Mouse (Mus musculus) hindbrain, postnatal 0 days (tissue): ENCODE measurements around the gene Parpbp. TPM values are rescaled to one million over a fixed set of nuclear protein-coding genes. Genes with fewer than 3 reads are reported as not detected.

Experiments
- ATAC-seq: fragments of 200-750 bp; cut with Nextera tagmentation; 2 replicates; pipeline ENCODE4 v1.8.0; 2017; ENCODE audit warnings: mild to moderate bottlenecking, moderate TSS enrichment, moderate library complexity
- DNase-seq: peaks from one replicate; pipeline ENCODE4 v3.0.0-alpha.2; 2015; ENCODE audit warnings: low spot score
- H3K27ac ChIP-seq: fragments of 300-500 bp; sonication (generic); 2 replicates; pipeline ENCODE4 v1.5.1; 2014; ENCODE audit warnings: mild to moderate bottlenecking
- H3K27me3 ChIP-seq: fragments of 300-500 bp; sonication (generic); 2 replicates; pipeline ENCODE4 v1.6.1; 2014; ENCODE audit warnings: low read length, mixed read lengths; ENCODE audit not compliant: insufficient read depth
- H3K36me3 ChIP-seq: fragments of 300-500 bp; sonication (generic); 2 replicates; pipeline ENCODE4 v1.6.1; 2014; ENCODE audit warnings: low read length, mixed read lengths; ENCODE audit not compliant: insufficient read depth
- H3K4me1 ChIP-seq: fragments of 300-500 bp; sonication (generic); 2 replicates; pipeline ENCODE4 v1.6.1; 2014; ENCODE audit warnings: antibody characterized with exemption, low read length, mixed read lengths; ENCODE audit not compliant: insufficient read depth
- H3K4me2 ChIP-seq: fragments of 300-500 bp; sonication (generic); 2 replicates; pipeline ENCODE4 v1.6.1; 2014; ENCODE audit warnings: low read depth, mild to moderate bottlenecking, low read length, moderate library complexity, mixed read lengths
- H3K4me3 ChIP-seq: fragments of 300-500 bp; sonication (generic); 2 replicates; pipeline ENCODE4 v1.5.1; 2014; ENCODE audit warnings: low read length
- H3K9ac ChIP-seq: fragments of 300-500 bp; sonication (generic); replicated peaks from 2 replicates; pipeline ENCODE4 v1.6.1; 2014; ENCODE audit warnings: mild to moderate bottlenecking, low read length, moderate library complexity, mixed read lengths
- H3K9me3 ChIP-seq: fragments of 300-500 bp; sonication (generic); 2 replicates; pipeline ENCODE4 v1.6.1; 2016; ENCODE audit warnings: low read length, mixed read lengths
- CTCF ChIP-seq: IDR thresholded peaks from 2 replicates; pipeline ENCODE4 v1.5.1; 2016; ENCODE audit warnings: antibody characterized with exemption, control low read depth, low read depth
- WGBS: fragments of 180-500 bp; shearing (Covaris S2); extraction: QIAGEN DNeasy Blood & Tissue Kit; methylation state at CpG from one replicate; pipeline ENCODE4 v1.1.7; 2014; 5-methylcytosine and 5-hydroxymethylcytosine counted together
- polyA plus RNA-seq: library from polyadenylated mRNA; unstranded; fragments of >200 nt; fragmentation: Nextera tagmentation; extraction: Ambion mirVana; gene quantifications from 2 replicates; pipeline ENCODE4 v1.2.1, GENCODE M21; 2015
- total RNA-seq: library from RNA; depleted of rRNA; stranded (reverse); fragments of >200 nt; gene quantifications from 2 replicates; pipeline ENCODE4 v1.2.3, GENCODE M21; 2014

The Parpbp gene
- total and polyA plus RNA-seq, 2 experiments from 2014 or later = 1.6 to 3.3 TPM

GRCm38 (mm10) chr10:88150381-88150780 is 3.6 kb upstream of the Parpbp start:
- Histone ChIP-seq H3K4me2 (no peak overlapping the region), H3K4me1 (peaks cover 5% of the 10 kb centered on the region; the same call in 1 of the 2 replicates), H3K27me3 (no peaks in the 10 kb centered on the region), H3K36me3 (peaks cover 7% of the 10 kb centered on the region; the same call in 1 of the 2 replicates), H3K9me3 (no peaks in the 10 kb centered on the region), H3K9ac (no peak overlapping the region), H3K27ac (no peak overlapping the region), H3K4me3 (no peak overlapping the region)
- no peak for TF ChIP-seq CTCF
- DNase-seq = no peak
- ATAC-seq = no peak
- 86% methylated on average over 4 of the region's 4 CpGs for WGBS

- DNase-seq = no peak
- no peak for TF ChIP-seq CTCF
- 25% methylated on average over 7 of the region's 7 CpGs for WGBS
- peak overlapping the region; percentile 65 for H3K4me3 ChIP-seq
- no peaks in the 10 kb centered on the region for H3K9me3 ChIP-seq
- no peaks in the 10 kb centered on the region for H3K36me3 ChIP-seq
- H3K27ac ChIP-seq = no peak overlapping the region
- H3K4me2 ChIP-seq = peak overlapping the region; percentile 81
- ATAC-seq = peak; percentile 15; the same call in 1 of the 2 replicates
- H3K27me3 ChIP-seq = no peaks in the 10 kb centered on the region
- H3K4me1 ChIP-seq = peaks cover 5% of the 10 kb centered on the region; the same call in 1 of the 2 replicates
- peak overlapping the region; percentile 70 for H3K9ac ChIP-seq
Observed at GRCm38 (mm10) chr10:88146187-88146586, 554 bp downstream of the Parpbp start.

- 95% methylated on average over 16 of the region's 16 CpGs for WGBS
- no peaks in the 10 kb centered on the region for H3K4me1 ChIP-seq
- H3K27ac ChIP-seq = no peak overlapping the region
- no peak overlapping the region for H3K9ac ChIP-seq
- DNase-seq (no peak), ATAC-seq (no peak)
- no peak for TF ChIP-seq CTCF
- no peak overlapping the region for H3K4me3 ChIP-seq
- H3K27me3 ChIP-seq = no peaks in the 10 kb centered on the region
- H3K9me3 ChIP-seq = no peaks in the 10 kb centered on the region
- no peak overlapping the region for H3K4me2 ChIP-seq
- H3K36me3 ChIP-seq = no peaks in the 10 kb centered on the region
Observed at GRCm38 (mm10) chr10:88135630-88136029, 11.1 kb downstream of the Parpbp start.

- Histone ChIP-seq H3K36me3 (no peaks in the 10 kb centered on the region), H3K27me3 (no peaks in the 10 kb centered on the region), H3K27ac (no peak overlapping the region), H3K4me2 (no peak overlapping the region), H3K4me3 (no peak overlapping the region), H3K9ac (no peak overlapping the region), H3K9me3 (no peaks in the 10 kb centered on the region), H3K4me1 (no peaks in the 10 kb centered on the region)
- DNase-seq = peak; percentile 55
- peak; percentile 67 for TF ChIP-seq CTCF
- ATAC-seq = no peak
Observed at GRCm38 (mm10) chr10:88119721-88120120, 27.0 kb downstream of the Parpbp start.

- no peak overlapping the region for H3K4me3 ChIP-seq
- H3K36me3 ChIP-seq = no peaks in the 10 kb centered on the region
- TF ChIP-seq CTCF = no peak
- H3K4me2 ChIP-seq = no peak overlapping the region
- H3K27ac ChIP-seq = no peak overlapping the region
- no peak for ATAC-seq
- H3K4me1 ChIP-seq = no peaks in the 10 kb centered on the region
- H3K27me3 ChIP-seq = no peaks in the 10 kb centered on the region
- DNase-seq = peak; percentile 45
- WGBS = 58% methylated on average over 2 of the region's 2 CpGs
- no peaks in the 10 kb centered on the region for H3K9me3 ChIP-seq
- H3K9ac ChIP-seq = no peak overlapping the region
Observed at GRCm38 (mm10) chr10:88113290-88113689, 33.5 kb downstream of the Parpbp start.

- no peak overlapping the region for H3K4me3 ChIP-seq
- ATAC-seq = no peak
- no peak overlapping the region for H3K9ac ChIP-seq
- H3K9me3 ChIP-seq = no peaks in the 10 kb centered on the region
- H3K4me1 ChIP-seq = no peaks in the 10 kb centered on the region
- no peaks in the 10 kb centered on the region for H3K27me3 ChIP-seq
- TF ChIP-seq CTCF = no peak
- WGBS = 96% methylated on average over 2 of the region's 2 CpGs
- no peaks in the 10 kb centered on the region for H3K36me3 ChIP-seq
- no peak for DNase-seq
- no peak overlapping the region for H3K27ac ChIP-seq
- H3K4me2 ChIP-seq = no peak overlapping the region
Observed at GRCm38 (mm10) chr10:88106169-88106568, 40.6 kb downstream of the Parpbp start.

GRCm38 (mm10) chr10:88090772-88091171 is 56.0 kb downstream of the Parpbp start, which contains the start of gene Pmch:
Pmch (plus strand) TSS chr10:88091072.
- WGBS = 54% methylated on average over 5 of the region's 5 CpGs
- DNase-seq = no peak
- no peak within 1 kb of the TSS for H3K4me3 ChIP-seq
- no peaks in the 10 kb centered on the region for H3K36me3 ChIP-seq
- H3K4me1 ChIP-seq = no peaks in the 10 kb centered on the region
- H3K4me2 ChIP-seq = no peak within 1 kb of the TSS
- no peaks in the 10 kb centered on the region for H3K9me3 ChIP-seq
- no peaks in the 10 kb centered on the region for H3K27me3 ChIP-seq
- no peak within 1 kb of the TSS for H3K9ac ChIP-seq
- H3K27ac ChIP-seq = no peak within 1 kb of the TSS
- no peak for ATAC-seq
- no peak for TF ChIP-seq CTCF
